In genomic region chr15:68445341-68445740, GRCm38 (mm10) we compare ENCODE assay signal across 11 mouse cellular contexts.
DNase-seq lines count a peak whose midpoint lies in the region; ATAC-seq lines count a peak whose summit lies in the region.
"Had no signal": no experiment of that assay in that cellular context is flagged by ENCODE, and none has a peak within 500 bp of the region (broad histone marks: within the 10 kb centered on the region; RNA-seq: fewer than 3 reads in every experiment).

No protein-coding gene starts in this region.

- intact Hi-C loops in left cerebral cortex, postnatal 14 days (cut with DNase I) = loop anchor here (5.0 kb wide), 1 partner anchor 42 kb away; no protein-coding TSS in a partner anchor

- peak; percentile 72 to 78 for DNase-seq in cerebellum, adult 18-20 months
- peak; percentile 29 to 31 for DNase-seq in frontal cortex, postnatal 14 days (ENCODE audit: low spot score in 2 of 2)
- DNase-seq in left cerebral cortex, postnatal 14 days (ENCODE audit: low spot score in 2 of 2) = peak; percentile 58 to 63
- no peak for DNase-seq in T-cell, adult 2 months (ENCODE audit: low spot score)
- no peak for DNase-seq in heart, adult 9 months (ENCODE audit: low spot score in 2 of 2)
- DNase-seq: lung, postnatal 4 days; thymus, postnatal 4 days had no signal

- no peak overlapping the region for H3K4me3 ChIP-seq in kidney, embryonic 14.5 days (ENCODE audit: low read length)
- H3K4me3 ChIP-seq: limb, embryonic 15.5 days had no signal

- H3K27ac ChIP-seq in kidney, embryonic 14.5 days (ENCODE audit: low read depth, low read length) = no peak overlapping the region
- H3K27ac ChIP-seq: limb, embryonic 15.5 days had no signal

- H3K9ac ChIP-seq in kidney, embryonic 14.5 days (ENCODE audit: low read depth, low read length) = no peak overlapping the region
- H3K9ac ChIP-seq: limb, embryonic 15.5 days had no signal

- WGBS in kidney, embryonic 14.5 days = 53% methylated on average over 7 of the region's 7 CpGs

- H3K4me1 ChIP-seq in kidney, embryonic 14.5 days (ENCODE audit: control insufficient read depth, insufficient read depth, low read length) = no peaks in the 10 kb centered on the region
- H3K4me1 ChIP-seq: limb, embryonic 15.5 days had no signal

- H3K4me2 ChIP-seq in kidney, embryonic 14.5 days (replicated peaks; ENCODE audit: low read depth, low read length) = no peak overlapping the region
- H3K4me2 ChIP-seq: limb, embryonic 15.5 days had no signal

- no peaks in the 10 kb centered on the region for H3K27me3 ChIP-seq in kidney, embryonic 14.5 days (ENCODE audit: control insufficient read depth, insufficient read depth, low read length)
- H3K27me3 ChIP-seq: limb, embryonic 15.5 days had no signal

- no peaks in the 10 kb centered on the region for H3K36me3 ChIP-seq in kidney, embryonic 14.5 days (ENCODE audit: control insufficient read depth, insufficient read depth, low read length)
- H3K36me3 ChIP-seq: G1E; limb, embryonic 15.5 days had no signal

- ATAC-seq in cerebellum, adult (ENCODE audit: insufficient number of reproducible peaks, low FRiP score, low TSS enrichment) = peak; percentile 92
- ATAC-seq in kidney, embryonic 14.5 days (ENCODE audit: low FRiP score, low TSS enrichment) = no peak

- H3K9me3 ChIP-seq in kidney, embryonic 14.5 days (ENCODE audit: control insufficient read depth, low read length) = no peaks in the 10 kb centered on the region
- H3K9me3 ChIP-seq: G1E; limb, embryonic 15.5 days had no signal

Comparison
In these comparisons a context has a peak if more than half of its experiments do, and no peak if none do; other contexts are left out.
1. DNase-seq: peak in cerebellum, adult 18-20 months (2 of 2), frontal cortex, postnatal 14 days (2 of 2) and left cerebral cortex, postnatal 14 days (2 of 2); none in T-cell, adult 2 months (single experiment) and heart, adult 9 months (0 of 2).